Mouse (Mus musculus) MEL (cell line): ENCODE data around the gene 4930404N11Rik.

Experiments used
- CTCF ChIP-seq, 3 experiments: IDR thresholded peaks in 2 of 3; conservative IDR thresholded peaks in 1 of 3; 2 replicates each; pipeline ENCODE4 v1.5.1; 2011 to 2012; ENCODE audit warnings: low read length in 3 of 3, low read depth in 2 of 3, mild to moderate bottlenecking in 2 of 3, improper control_type of control experiment in 1 of 3, inconsistent platforms in 1 of 3, mixed read lengths in 1 of 3, moderate library complexity in 1 of 3; ENCODE audit not compliant: control insufficient read depth in 1 of 3, insufficient read depth in 1 of 3, poor library complexity in 1 of 3, severe bottlenecking in 1 of 3
- GATA1 ChIP-seq: IDR thresholded peaks from 2 replicates; pipeline ENCODE4 v1.6.1; 2011; ENCODE audit warnings: low read depth, low read length, improper control_type of control experiment
- HCFC1 ChIP-seq: IDR thresholded peaks from 2 replicates; pipeline ENCODE4 v1.6.1; 2012; ENCODE audit warnings: low read depth, mild to moderate bottlenecking, inconsistent platforms, low read length, improper control_type of control experiment, moderate library complexity
- POLR2A ChIP-seq, 2 experiments: IDR thresholded peaks; 2 replicates each; pipeline ENCODE4 v1.6.1; 2011 to 2012; ENCODE audit warnings: low read length in 2 of 2, mild to moderate bottlenecking in 2 of 2, control low read depth in 1 of 2, improper control_type of control experiment in 1 of 2, low read depth in 1 of 2, moderate library complexity in 1 of 2; ENCODE audit not compliant: control insufficient read depth in 1 of 2, insufficient read depth in 1 of 2, poor library complexity in 1 of 2
- RCOR1 ChIP-seq: IDR thresholded peaks from 2 replicates; pipeline ENCODE4 v1.6.1; 2012; ENCODE audit warnings: low read depth, mild to moderate bottlenecking, inconsistent platforms, low read length, improper control_type of control experiment

- 0 out of 2 replicates have a peak, but pooled peaks have one; percentile 19 for TF ChIP-seq RCOR1
- TF ChIP-seq CTCF (IDR thresholded peaks at IDR 0.05 in 2 of 3, conservative IDR thresholded peaks at IDR 0.05 in 1 of 3; ENCODE audit: control insufficient read depth in 1 of 3, insufficient read depth in 1 of 3, low read depth in 2 of 3, low read length in 3 of 3, poor library complexity in 1 of 3, severe bottlenecking in 1 of 3) = no peak
- TF ChIP-seq HCFC1 = peak; percentile 54
- TF ChIP-seq GATA1 = no peak
- TF ChIP-seq POLR2A (IDR thresholded peaks at IDR 0.05; ENCODE audit: control insufficient read depth in 1 of 2, insufficient read depth in 1 of 2, low read depth in 1 of 2, low read length in 2 of 2, poor library complexity in 1 of 2) = peak; percentile 54 to 81; a peak in 3 of 4 replicates
These were observed 9.1 kb downstream of the 4930404N11Rik start for GRCm38 (mm10) chr10:81356352-81356990.
